Mouse (Mus musculus) embryonic fibroblast, embryonic 13.5 days (primary cell): ENCODE data around the gene Rps15.

Experiments
- CTCF ChIP-seq: IDR thresholded peaks from 2 replicates; pipeline ENCODE4 v1.5.1; 2011; ENCODE audit warnings: mild to moderate bottlenecking, control low read depth, low read length, moderate library complexity, borderline replicate concordance; ENCODE audit not compliant: insufficient read depth
- POLR2A ChIP-seq: IDR thresholded peaks from 2 replicates; pipeline ENCODE4 v1.6.1; 2011; ENCODE audit warnings: low read depth, mild to moderate bottlenecking, control low read depth, low read length, moderate library complexity

DNA sequence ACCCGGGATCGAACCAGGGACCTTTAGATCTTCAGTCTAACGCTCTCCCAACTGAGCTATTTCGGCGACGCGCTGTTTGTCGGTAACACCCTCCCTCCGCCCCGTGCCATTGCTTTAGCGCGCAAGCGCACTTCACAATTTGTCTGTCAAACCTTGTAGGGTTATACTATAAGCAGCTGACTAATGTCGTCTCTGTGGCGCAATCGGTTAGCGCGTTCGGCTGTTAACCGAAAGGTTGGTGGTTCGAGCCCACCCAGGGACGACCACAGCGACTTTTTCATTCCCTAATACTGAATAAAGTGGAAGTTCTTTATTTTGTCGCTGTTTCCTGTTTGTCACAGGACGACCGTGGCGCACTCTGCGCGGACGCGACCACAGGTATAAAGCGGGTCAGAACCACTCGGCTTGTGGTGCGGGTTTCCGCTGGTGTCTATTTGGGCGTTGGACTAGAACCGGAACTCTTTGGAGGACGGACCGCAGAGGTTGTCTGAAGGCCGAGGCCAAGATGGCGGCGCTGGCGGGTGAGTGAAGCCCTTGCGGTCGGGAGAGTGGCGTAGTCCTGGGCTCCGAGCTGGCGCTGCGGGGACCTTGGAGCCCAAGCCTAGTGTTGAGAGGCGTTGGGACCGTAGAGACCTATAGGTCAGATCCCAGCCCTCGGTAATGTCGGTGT lies 43.1 kb upstream of the Rps15 start, which contains the start of gene Ndufs7:
- TF ChIP-seq POLR2A (peak; percentile 80), CTCF (no peak)
